ENCODE assay signal across 9 mouse cellular contexts in genomic region chr2:153851030-153851360, GRCm38 (mm10). TPM values are rescaled to one million over a fixed set of nuclear protein-coding genes. Genes with fewer than 3 reads are reported as not detected.
A peak's percentile ranks its signal among the peaks of the same experiment; 100 is the strongest.
DNase-seq lines count a peak whose midpoint lies in the region; ATAC-seq lines count a peak whose summit lies in the region.
"Had no signal": no experiment of that assay in that cellular context is flagged by ENCODE, and none has a peak within 500 bp of the region (broad histone marks: within the 10 kb centered on the region; RNA-seq: fewer than 3 reads in every experiment).

No protein-coding gene starts in this region.

- 26% methylated on average over 4 of the region's 4 CpGs for WGBS in liver, embryonic 12.5 days (ENCODE audit: insufficient replicate concordance)

- H3K9me3 ChIP-seq in liver, embryonic 12.5 days (replicated peaks), result no peaks in the 10 kb centered on the region
- H3K9me3 ChIP-seq: embryonic facial prominence, embryonic 12.5 days had no signal

- H3K4me1 ChIP-seq in liver, embryonic 12.5 days, result no peaks in the 10 kb centered on the region
- H3K4me1 ChIP-seq: embryonic facial prominence, embryonic 12.5 days had no signal

- no peak for ATAC-seq in liver, embryonic 12.5 days
- no peak for ATAC-seq in activated CD4-positive, CD25-positive, alpha-beta regulatory T cell, adult 4 months

- H3K4me2 ChIP-seq in liver, embryonic 12.5 days, result no peak overlapping the region
- H3K4me2 ChIP-seq: embryonic facial prominence, embryonic 12.5 days had no signal

- no peak overlapping the region for H3K4me3 ChIP-seq in liver, embryonic 12.5 days
- H3K4me3 ChIP-seq: embryonic facial prominence, embryonic 12.5 days had no signal

- peaks cover 9% of the 10 kb centered on the region for H3K27me3 ChIP-seq in liver, embryonic 12.5 days (replicated peaks)
- H3K27me3 ChIP-seq: embryonic facial prominence, embryonic 12.5 days had no signal

- no peak overlapping the region for H3K27ac ChIP-seq in liver, embryonic 12.5 days
- H3K27ac ChIP-seq: embryonic facial prominence, embryonic 12.5 days had no signal

- DNase-seq in liver, result peak; percentile 37
- DNase-seq in adrenal gland, adult 18-20 months (ENCODE audit: low spot score in 2 of 2), result peak; percentile 60 to 62
- DNase-seq in embryo, embryonic 10.5 days (ENCODE audit: low spot score), result peak; percentile 63
- peak; percentile 74 for DNase-seq in heart, postnatal 4 days
- peak; percentile 13 to 21 for DNase-seq in left cerebral cortex, postnatal 36 days (ENCODE audit: low spot score in 2 of 2)
- DNase-seq in retina, embryonic 14.5 days (ENCODE audit: low spot score), result peak; percentile 76

- no peak overlapping the region for H3K9ac ChIP-seq in liver, embryonic 12.5 days
- H3K9ac ChIP-seq: embryonic facial prominence, embryonic 12.5 days had no signal

- intact Hi-C loops in left cerebral cortex, postnatal 36 days (cut with DNase I), result loop anchor here (2.0 kb wide), 1 partner anchor 182 kb away; no protein-coding TSS in a partner anchor

- H3K36me3 ChIP-seq in liver, embryonic 12.5 days, result no peaks in the 10 kb centered on the region
- H3K36me3 ChIP-seq: embryonic facial prominence, embryonic 12.5 days had no signal

RNA-seq across cellular contexts. Expression of gene Sun5, which starts 19.9 kb away (rescaled TPM):
- not detected in 2 replicates for polyA plus RNA-seq in liver, embryonic 12.5 days (2016; fragmentation: Nextera tagmentation; extraction: Ambion mirVana)
- not detected for total RNA-seq in adrenal gland, adult 18-20 months (2021)
- total RNA-seq in heart, postnatal 4 days (2021), result not detected
- total RNA-seq in left cerebral cortex, postnatal 36 days (2021), result not detected
- not detected for polyA plus RNA-seq in activated CD4-positive, CD25-positive, alpha-beta regulatory T cell, adult 4 months (2017; shearing (Covaris generic))
- polyA plus RNA-seq: embryonic facial prominence, embryonic 12.5 days had no signal

RNA-seq across cellular contexts. Expression of gene Bpifb2, which starts 23.9 kb away (rescaled TPM):
- polyA plus RNA-seq in liver, embryonic 12.5 days (2016; fragmentation: Nextera tagmentation; extraction: Ambion mirVana), result not detected in 2 replicates
- total RNA-seq in adrenal gland, adult 18-20 months (2021), result under 1 TPM in 1 of 2 experiments, not detected in 1; 0.17 TPM
- total RNA-seq in heart, postnatal 4 days (2021), result not detected
- not detected for total RNA-seq in left cerebral cortex, postnatal 36 days (2021)
- not detected for polyA plus RNA-seq in activated CD4-positive, CD25-positive, alpha-beta regulatory T cell, adult 4 months (2017; shearing (Covaris generic))
- polyA plus RNA-seq: embryonic facial prominence, embryonic 12.5 days had no signal

RNA-seq across cellular contexts. Expression of gene Bpifb6, which starts 49.2 kb away (rescaled TPM):
- polyA plus RNA-seq in liver, embryonic 12.5 days (2016; fragmentation: Nextera tagmentation; extraction: Ambion mirVana), result not detected in 2 replicates
- total RNA-seq in adrenal gland, adult 18-20 months (2021), result 1 to 10 TPM in 1 of 2 experiments, not detected in 1; 8.5 TPM
- total RNA-seq in heart, postnatal 4 days (2021), result not detected
- not detected for total RNA-seq in left cerebral cortex, postnatal 36 days (2021)
- polyA plus RNA-seq in activated CD4-positive, CD25-positive, alpha-beta regulatory T cell, adult 4 months (2017; shearing (Covaris generic)), result not detected
- polyA plus RNA-seq: embryonic facial prominence, embryonic 12.5 days had no signal

Comparison
In these comparisons a context has a peak if more than half of its experiments do, and no peak if none do; other contexts are left out.
1. DNase-seq: peak in every context shown above with its lines; median percentile 76 in retina, embryonic 14.5 days; 74 in heart, postnatal 4 days; 63 in embryo, embryonic 10.5 days; 61 in adrenal gland, adult 18-20 months; 37 in liver; 17 in left cerebral cortex, postnatal 36 days.